ENCODE assay signal across 9 mouse cellular contexts in the genomic region with DNA sequence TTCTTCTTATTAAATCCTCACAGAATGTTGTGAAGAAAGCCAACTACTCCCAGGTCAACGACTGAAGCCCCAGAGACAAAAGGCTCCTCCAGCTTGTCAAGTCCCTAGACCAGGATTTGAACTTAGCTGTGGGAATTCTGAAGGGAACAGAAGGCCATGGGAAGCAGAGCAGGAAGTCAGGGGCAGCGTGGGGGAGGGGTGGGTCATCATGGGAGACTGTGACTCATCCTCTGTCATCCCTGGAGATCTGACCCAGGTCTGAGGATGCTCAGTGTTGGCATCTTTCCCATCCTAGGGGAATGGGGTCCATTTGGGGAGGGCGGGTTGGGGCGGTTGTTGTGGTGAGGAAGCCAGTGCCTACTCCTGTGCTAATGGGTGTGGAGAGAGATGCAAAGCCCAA. TPM values are rescaled to one million over a fixed set of nuclear protein-coding genes. Genes with fewer than 3 reads are reported as not detected.
DNase-seq lines count a peak whose midpoint lies in the region; ATAC-seq and TF ChIP-seq lines count a peak whose summit lies in the region.
"Had no signal": no experiment of that assay in that cellular context is flagged by ENCODE, and none has a peak within 500 bp of the region (broad histone marks: within the 10 kb centered on the region; RNA-seq: fewer than 3 reads in every experiment).

No protein-coding gene starts in this region.

- peak overlapping the region; percentile 73 for H3K4me2 ChIP-seq in embryonic facial prominence, embryonic 13.5 days
- H3K4me2 ChIP-seq in hindbrain, embryonic 13.5 days: peak overlapping the region; percentile 71
- H3K4me2 ChIP-seq in midbrain, postnatal 0 days (ENCODE audit: low read depth, low read length, poor library complexity, severe bottlenecking): peak overlapping the region; percentile 72

- peaks cover 54% of the 10 kb centered on the region for H3K4me1 ChIP-seq in embryonic facial prominence, embryonic 13.5 days
- H3K4me1 ChIP-seq in hindbrain, embryonic 13.5 days (replicated peaks): peaks cover 45% of the 10 kb centered on the region
- peaks cover 4% of the 10 kb centered on the region; the same call in 1 of the 2 replicates for H3K4me1 ChIP-seq in midbrain, postnatal 0 days (ENCODE audit: insufficient read depth, low read length)

- peak overlapping the region; percentile 72 for H3K9ac ChIP-seq in embryonic facial prominence, embryonic 13.5 days
- peak overlapping the region; percentile 75 for H3K9ac ChIP-seq in hindbrain, embryonic 13.5 days
- H3K9ac ChIP-seq in midbrain, postnatal 0 days (replicated peaks; ENCODE audit: low read length, poor library complexity, severe bottlenecking): peak overlapping the region; percentile 69; the same call in 1 of the 2 replicates

- H3K9me3 ChIP-seq in embryonic facial prominence, embryonic 13.5 days: no peaks in the 10 kb centered on the region
- no peaks in the 10 kb centered on the region for H3K9me3 ChIP-seq in hindbrain, embryonic 13.5 days
- H3K9me3 ChIP-seq in midbrain, postnatal 0 days (ENCODE audit: low read length): no peaks in the 10 kb centered on the region

- TF ChIP-seq CTCF in left cerebral cortex, adult 2 months (IDR thresholded peaks at IDR 0.05): no peak
- TF ChIP-seq CTCF in midbrain, postnatal 0 days (IDR thresholded peaks at IDR 0.05): no peak

- H3K36me3 ChIP-seq in embryonic facial prominence, embryonic 13.5 days: peaks cover 9% of the 10 kb centered on the region
- H3K36me3 ChIP-seq in hindbrain, embryonic 13.5 days: no peaks in the 10 kb centered on the region
- H3K36me3 ChIP-seq in midbrain, postnatal 0 days (ENCODE audit: insufficient read depth, low read length): no peaks in the 10 kb centered on the region

- peak overlapping the region; percentile 86 for H3K27ac ChIP-seq in left cerebral cortex, adult 2 months
- H3K27ac ChIP-seq in embryonic facial prominence, embryonic 13.5 days: no peak overlapping the region
- no peak overlapping the region for H3K27ac ChIP-seq in hindbrain, embryonic 13.5 days
- peak overlapping the region; percentile 38; the same call in 1 of the 2 replicates for H3K27ac ChIP-seq in midbrain, postnatal 0 days (ENCODE audit: low read depth, low read length)

- H3K4me3 ChIP-seq in left cerebral cortex, adult 2 months: peak overlapping the region; percentile 58
- peak overlapping the region; percentile 38; the same call in 1 of the 2 replicates for H3K4me3 ChIP-seq in embryonic facial prominence, embryonic 13.5 days
- peak overlapping the region; percentile 41; the same call in 1 of the 2 replicates for H3K4me3 ChIP-seq in hindbrain, embryonic 13.5 days
- H3K4me3 ChIP-seq in midbrain, postnatal 0 days (ENCODE audit: low read depth, low read length): peak overlapping the region; percentile 41

- peak in 1 of 2 experiments; percentile 10 for DNase-seq in left cerebral cortex, adult 2 months (ENCODE audit: extremely low spot score in 1 of 2, low spot score in 2 of 2)
- DNase-seq in left cerebral cortex, postnatal 36 days (ENCODE audit: low spot score in 2 of 2): no peak
- DNase-seq in midbrain, postnatal 0 days (ENCODE audit: low spot score): no peak
- no peak for DNase-seq in urinary bladder, postnatal 4 days (ENCODE audit: low spot score in 2 of 2)
- no peak for DNase-seq in embryo, embryonic 9.5 days (ENCODE audit: extremely low spot score)
- no peak for DNase-seq in gastrocnemius, adult 18-20 months (ENCODE audit: low spot score)

- ATAC-seq in embryonic facial prominence, embryonic 13.5 days (ENCODE audit: insufficient number of reproducible peaks, insufficient read depth, low FRiP score, low TSS enrichment, low read depth): no peak
- no peak for ATAC-seq in hindbrain, embryonic 13.5 days (ENCODE audit: low FRiP score)
- no peak for ATAC-seq in midbrain, postnatal 0 days (ENCODE audit: low FRiP score)

- intact Hi-C loops in left cerebral cortex, adult 2 months (cut with DNase I): loop anchor here (2.0 kb wide), 2 partner anchors 17 to 33 kb away; partner anchors contain the start of genes Ino80b and Mrpl53
- intact Hi-C loops in left cerebral cortex, postnatal 36 days (cut with DNase I): no loop called here

- 23% methylated on average over 4 of the region's 4 CpGs for whole genome bisulfite sequencing in embryonic facial prominence, embryonic 13.5 days
- WGBS in hindbrain, embryonic 13.5 days: 27% methylated on average over 4 of the region's 4 CpGs
- 15% methylated on average over 4 of the region's 4 CpGs for WGBS in midbrain, postnatal 0 days

- H3K27me3 ChIP-seq in embryonic facial prominence, embryonic 13.5 days: no peaks in the 10 kb centered on the region
- H3K27me3 ChIP-seq in hindbrain, embryonic 13.5 days: peaks cover 2% of the 10 kb centered on the region; the same call in 1 of the 2 replicates
- H3K27me3 ChIP-seq in midbrain, postnatal 0 days (ENCODE audit: insufficient read depth, low read length): peaks cover 7% of the 10 kb centered on the region

RNA-seq across cellular contexts. Expression of gene Rtkn, which starts 6.4 kb away (rescaled TPM):
- 10 to 100 TPM; 87.0 to 97.5 TPM for total RNA-seq in left cerebral cortex, adult 2 months (2021)
- total RNA-seq in left cerebral cortex, postnatal 36 days (2021): 100 to 1,000 TPM in 1 of 2 experiments, 10 to 100 TPM in 1; 88.7 to 105 TPM
- polyA plus RNA-seq in embryonic facial prominence, embryonic 13.5 days (2015; fragmentation: Nextera tagmentation; extraction: Ambion mirVana): 46.7 and 51.8 TPM in 2 replicates
- 15.9 and 16.6 TPM in 2 replicates for polyA plus RNA-seq in hindbrain, embryonic 13.5 days (2015; fragmentation: Nextera tagmentation; extraction: Ambion mirVana)
- 24.3 and 30.9 TPM in 2 replicates for total RNA-seq in midbrain, postnatal 0 days (2014; rRNA removed)
- 12.5 and 14.6 TPM in 2 replicates for polyA plus RNA-seq in midbrain, postnatal 0 days (2015; fragmentation: Nextera tagmentation; extraction: Ambion mirVana)
- 10 to 100 TPM in 1 of 2 experiments, 1 to 10 TPM in 1; 9.3 to 11.7 TPM for total RNA-seq in gastrocnemius, adult 18-20 months (2021)

RNA-seq across cellular contexts. Expression of gene Wdr54, which starts 14.6 kb away (rescaled TPM):
- total RNA-seq in left cerebral cortex, adult 2 months (2021): 10 to 100 TPM; 26.0 to 26.6 TPM
- 10 to 100 TPM; 29.1 to 31.3 TPM for total RNA-seq in left cerebral cortex, postnatal 36 days (2021)
- 7.1 and 7.9 TPM in 2 replicates for polyA plus RNA-seq in embryonic facial prominence, embryonic 13.5 days (2015; fragmentation: Nextera tagmentation; extraction: Ambion mirVana)
- polyA plus RNA-seq in hindbrain, embryonic 13.5 days (2015; fragmentation: Nextera tagmentation; extraction: Ambion mirVana): 15.2 and 15.5 TPM in 2 replicates
- 12.7 and 15.9 TPM in 2 replicates for total RNA-seq in midbrain, postnatal 0 days (2014; rRNA removed)
- polyA plus RNA-seq in midbrain, postnatal 0 days (2015; fragmentation: Nextera tagmentation; extraction: Ambion mirVana): 21.5 and 27.5 TPM in 2 replicates
- total RNA-seq in gastrocnemius, adult 18-20 months (2021): 1 to 10 TPM; 1.2 to 1.9 TPM
- total RNA-seq: common myeloid progenitor, adult 5-6 weeks had no signal

RNA-seq across cellular contexts. Expression of gene 1700003E16Rik, which starts 14.6 kb away (rescaled TPM):
- 10 to 100 TPM; 30.9 to 35.6 TPM for total RNA-seq in left cerebral cortex, adult 2 months (2021)
- 10 to 100 TPM; 27.4 to 31.5 TPM for total RNA-seq in left cerebral cortex, postnatal 36 days (2021)
- 2.0 and 2.8 TPM in 2 replicates for polyA plus RNA-seq in embryonic facial prominence, embryonic 13.5 days (2015; fragmentation: Nextera tagmentation; extraction: Ambion mirVana)
- 4.3 and 6.0 TPM in 2 replicates for polyA plus RNA-seq in hindbrain, embryonic 13.5 days (2015; fragmentation: Nextera tagmentation; extraction: Ambion mirVana)
- 15.6 and 20.5 TPM in 2 replicates for total RNA-seq in midbrain, postnatal 0 days (2014; rRNA removed)
- 18.0 and 18.2 TPM in 2 replicates for polyA plus RNA-seq in midbrain, postnatal 0 days (2015; fragmentation: Nextera tagmentation; extraction: Ambion mirVana)
- under 1 TPM in 1 of 2 experiments, not detected in 1; 0.14 TPM for total RNA-seq in gastrocnemius, adult 18-20 months (2021)
- total RNA-seq: common myeloid progenitor, adult 5-6 weeks had no signal

RNA-seq across cellular contexts. Expression of gene Ino80b, which starts 16.4 kb away (rescaled TPM):
- total RNA-seq in left cerebral cortex, adult 2 months (2021): 10 to 100 TPM; 19.9 to 22.2 TPM
- 10 to 100 TPM; 20.5 to 26.0 TPM for total RNA-seq in left cerebral cortex, postnatal 36 days (2021)
- 13.2 and 13.9 TPM in 2 replicates for polyA plus RNA-seq in embryonic facial prominence, embryonic 13.5 days (2015; fragmentation: Nextera tagmentation; extraction: Ambion mirVana)
- 13.4 and 14.1 TPM in 2 replicates for polyA plus RNA-seq in hindbrain, embryonic 13.5 days (2015; fragmentation: Nextera tagmentation; extraction: Ambion mirVana)
- 29.4 and 40.9 TPM in 2 replicates for total RNA-seq in midbrain, postnatal 0 days (2014; rRNA removed)
- 14.6 and 16.2 TPM in 2 replicates for polyA plus RNA-seq in midbrain, postnatal 0 days (2015; fragmentation: Nextera tagmentation; extraction: Ambion mirVana)
- 10 to 100 TPM; 15.6 to 15.7 TPM for total RNA-seq in gastrocnemius, adult 18-20 months (2021)

RNA-seq across cellular contexts. Expression of gene Wbp1, which starts 20.3 kb away (rescaled TPM):
- total RNA-seq in left cerebral cortex, adult 2 months (2021): 10 to 100 TPM; 42.4 to 42.5 TPM
- 10 to 100 TPM; 33.5 to 46.6 TPM for total RNA-seq in left cerebral cortex, postnatal 36 days (2021)
- polyA plus RNA-seq in embryonic facial prominence, embryonic 13.5 days (2015; fragmentation: Nextera tagmentation; extraction: Ambion mirVana): 144 and 172 TPM in 2 replicates
- polyA plus RNA-seq in hindbrain, embryonic 13.5 days (2015; fragmentation: Nextera tagmentation; extraction: Ambion mirVana): 216 and 227 TPM in 2 replicates
- 152 and 199 TPM in 2 replicates for total RNA-seq in midbrain, postnatal 0 days (2014; rRNA removed)
- polyA plus RNA-seq in midbrain, postnatal 0 days (2015; fragmentation: Nextera tagmentation; extraction: Ambion mirVana): 85.3 and 91.6 TPM in 2 replicates
- total RNA-seq in gastrocnemius, adult 18-20 months (2021): 10 to 100 TPM; 46.4 to 46.7 TPM

Comparison
In these comparisons a context has a peak if more than half of its experiments do, and no peak if none do; other contexts are left out.
1. H3K27ac ChIP-seq: peak in left cerebral cortex, adult 2 months (single experiment) and midbrain, postnatal 0 days (single experiment); none in embryonic facial prominence, embryonic 13.5 days (single experiment) and hindbrain, embryonic 13.5 days (single experiment).
2. RNA of gene 1700003E16Rik, which starts 14.6 kb away (total RNA-seq): 30.9 to 35.6 TPM in left cerebral cortex, adult 2 months, 27.4 to 31.5 TPM in left cerebral cortex, postnatal 36 days and 15.6 to 20.5 TPM in midbrain, postnatal 0 days; 0.14 TPM in gastrocnemius, adult 18-20 months; every median in the first group is over 10 times any median in the second.
3. Peak in every context shown above with its lines, with median percentiles within 50 percentile points of each other: H3K4me3 ChIP-seq, H3K4me2 ChIP-seq and H3K9ac ChIP-seq.